Mouse (Mus musculus) C2C12 (cell line): ENCODE results near the gene Hpn. TPM values are rescaled to one million over a fixed set of nuclear protein-coding genes. Genes with fewer than 3 reads are reported as not detected.
A peak's percentile ranks its signal among the peaks of the same experiment; 100 is the strongest.

Experiments
- H3K27me3 ChIP-seq: one replicate; pipeline ENCODE4 v1.6.1; 2011; ENCODE audit not compliant: control insufficient read depth, insufficient read depth, insufficient read length
- H3K36me3 ChIP-seq: one replicate; pipeline ENCODE4 v1.6.1; 2011; ENCODE audit not compliant: control insufficient read depth, insufficient read depth
- H3K4me3 ChIP-seq: one replicate; pipeline ENCODE4 v1.5.1; 2011; ENCODE audit warnings: mild to moderate bottlenecking, control low read depth; ENCODE audit not compliant: poor library complexity, insufficient read depth, severe bottlenecking
- H3K79me2 ChIP-seq: one replicate; pipeline ENCODE4 v1.6.1; 2011; ENCODE audit not compliant: control insufficient read depth, insufficient read depth
- H3K79me3 ChIP-seq: one replicate; pipeline ENCODE4 v1.6.1; 2011; ENCODE audit warnings: low read depth, control low read depth
- H3ac ChIP-seq: one replicate; pipeline ENCODE3; 2011; ENCODE audit warnings: low read depth; ENCODE audit not compliant: control insufficient read depth, insufficient read length
- CEBPB ChIP-seq: IDR thresholded peaks from one replicate; pipeline ENCODE4 v1.6.1; 2011; ENCODE audit warnings: low read depth, mild to moderate bottlenecking, control low read depth, moderate library complexity
- CTCF ChIP-seq: IDR thresholded peaks from one replicate; pipeline ENCODE4 v1.5.1; 2011; ENCODE audit not compliant: control insufficient read depth, insufficient read depth, insufficient read length
- FOSL1 ChIP-seq: IDR thresholded peaks from one replicate; pipeline ENCODE4 v1.8.0; 2011; ENCODE audit warnings: mild to moderate bottlenecking, low read length; ENCODE audit not compliant: poor library complexity, insufficient read depth, severe bottlenecking
- MAX ChIP-seq: IDR thresholded peaks from one replicate; pipeline ENCODE4 v1.6.1; 2011; ENCODE audit warnings: mild to moderate bottlenecking, control low read depth
- MYOD1 ChIP-seq: IDR thresholded peaks from one replicate; pipeline ENCODE4 v1.6.1; 2011; ENCODE audit warnings: low read depth; ENCODE audit not compliant: control insufficient read depth, insufficient read length
- MYOG ChIP-seq: IDR thresholded peaks from one replicate; pipeline ENCODE4 v1.6.1; 2011; ENCODE audit not compliant: control insufficient read depth, insufficient read length; ENCODE audit errors: extremely low read depth
- USF1 ChIP-seq: IDR thresholded peaks from one replicate; pipeline ENCODE4 v1.6.1; 2011; ENCODE audit warnings: low read depth, mild to moderate bottlenecking, control low read depth, moderate library complexity
- polyA plus RNA-seq: library from polyadenylated mRNA; unstranded; fragments of >200 nt; fragmentation: generic; extraction: Trizol; gene quantifications from one replicate; pipeline ENCODE4 v1.2.1, GENCODE M21; 2012; ENCODE audit warnings: missing spikeins

The Hpn gene
- polyA plus RNA-seq, 1 experiment = not detected

DNA sequence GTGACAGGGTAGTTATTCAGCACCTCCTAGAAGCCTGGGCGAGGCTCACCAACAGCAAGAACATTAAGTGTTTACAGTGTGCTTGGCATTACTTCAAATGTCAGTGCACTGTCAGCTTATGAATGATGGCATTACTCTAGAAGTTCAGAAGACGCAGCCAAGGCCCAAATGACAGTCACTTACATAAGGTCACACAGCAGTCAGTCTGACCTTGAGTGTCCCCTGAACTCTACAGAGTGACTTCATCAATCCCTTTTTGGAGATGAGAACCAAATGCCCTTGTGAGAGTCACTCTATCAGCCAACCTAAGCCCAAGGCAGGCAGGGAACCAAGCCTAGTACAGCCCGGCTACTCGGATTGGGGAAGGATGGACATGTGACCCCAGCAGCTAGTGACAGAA is 16.8 kb upstream of the Hpn start:
- Histone ChIP-seq H3K79me3 (no peaks in the 10 kb centered on the region), H3K4me3 (no peak overlapping the region), H3K27me3 (no peaks in the 10 kb centered on the region), H3ac (no peak overlapping the region), H3K79me2 (no peaks in the 10 kb centered on the region), H3K36me3 (peaks cover 11% of the 10 kb centered on the region)
- TF ChIP-seq CEBPB (no peak), CTCF (no peak), MYOD1 (no peak), MAX (no peak), USF1 (no peak), MYOG (no peak), FOSL1 (no peak)

- peaks cover 9% of the 10 kb centered on the region for H3K36me3 ChIP-seq
These were observed 15.8 kb upstream of the Hpn start for GRCm38 (mm10) chr7:31130841-31131240.

DNA sequence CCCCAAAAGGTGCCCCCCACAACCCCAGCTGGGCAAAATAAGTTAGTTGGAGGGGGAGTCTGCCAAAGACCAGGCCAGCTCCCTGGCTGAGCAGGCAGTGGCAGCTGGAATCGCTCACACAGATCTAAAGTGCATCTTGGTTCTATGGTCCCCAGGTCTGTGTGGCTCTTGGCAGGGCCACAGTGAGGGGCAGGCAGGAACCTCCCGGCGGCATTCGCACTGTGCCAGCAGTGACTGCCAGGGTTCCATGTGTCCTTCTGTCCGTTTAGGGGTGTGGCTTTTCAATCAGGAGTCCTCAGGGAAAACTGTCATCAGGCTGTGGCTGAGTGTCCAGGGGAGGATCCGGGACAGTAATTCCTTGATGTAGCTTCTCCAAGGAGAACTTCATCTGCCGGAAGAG is 15.1 kb upstream of the Hpn start:
- no peak for TF ChIP-seq MYOG
- TF ChIP-seq MAX = no peak
- TF ChIP-seq FOSL1 = no peak
- no peak for TF ChIP-seq MYOD1
- TF ChIP-seq USF1 = no peak
- TF ChIP-seq CTCF = no peak
- no peak for TF ChIP-seq CEBPB
- Histone ChIP-seq H3K36me3 (peaks cover 9% of the 10 kb centered on the region), H3ac (no peak overlapping the region), H3K79me2 (no peaks in the 10 kb centered on the region), H3K79me3 (no peaks in the 10 kb centered on the region), H3K4me3 (no peak overlapping the region), H3K27me3 (peaks cover 7% of the 10 kb centered on the region)

More at GRCm38 (mm10) chr7:31130841-31131240, 15.8 kb upstream of the Hpn start:
- Histone ChIP-seq H3ac (no peak overlapping the region), H3K79me2 (no peaks in the 10 kb centered on the region), H3K79me3 (no peaks in the 10 kb centered on the region), H3K4me3 (no peak overlapping the region), H3K27me3 (peaks cover 6% of the 10 kb centered on the region)
- no peak for TF ChIP-seq MAX
- peak; percentile 41 for TF ChIP-seq CTCF

- no peak overlapping the region for H3ac ChIP-seq
- no peak overlapping the region for H3K4me3 ChIP-seq
- H3K27me3 ChIP-seq = peaks cover 11% of the 10 kb centered on the region
- H3K79me2 ChIP-seq = no peaks in the 10 kb centered on the region
- TF ChIP-seq MYOD1 (no peak), CEBPB (no peak), FOSL1 (no peak), MAX (no peak), CTCF (no peak)
- H3K79me3 ChIP-seq = no peaks in the 10 kb centered on the region
- H3K36me3 ChIP-seq = peaks cover 9% of the 10 kb centered on the region
These were observed 13.1 kb upstream of the Hpn start for GRCm38 (mm10) chr7:31128157-31128705.

GRCm38 (mm10) chr7:31126851-31127724 is 12.0 kb upstream of the Hpn start, which contains the start of gene Scn1b:
Scn1b (minus strand) TSS chr7:31127003.
- H3K27me3 ChIP-seq = peaks cover 11% of the 10 kb centered on the region
- H3K4me3 ChIP-seq = peak within 1 kb of the TSS; percentile 25
- H3K79me2 ChIP-seq = no peaks in the 10 kb centered on the region
- TF ChIP-seq MAX (no peak), MYOD1 (no peak), MYOG (no peak), CEBPB (no peak)
- H3K79me3 ChIP-seq = no peaks in the 10 kb centered on the region
- peaks cover 2% of the 10 kb centered on the region for H3K36me3 ChIP-seq
- peak within 1 kb of the TSS; percentile 80 for H3ac ChIP-seq

GRCm38 (mm10) chr7:31126211-31126751 is 11.2 kb upstream of the Hpn start:
- no peaks in the 10 kb centered on the region for H3K79me2 ChIP-seq
- peaks cover 11% of the 10 kb centered on the region for H3K27me3 ChIP-seq
- H3K79me3 ChIP-seq = no peaks in the 10 kb centered on the region
- H3K36me3 ChIP-seq = no peaks in the 10 kb centered on the region
- H3K4me3 ChIP-seq = peak overlapping the region; percentile 25
- TF ChIP-seq CTCF = no peak
- TF ChIP-seq MYOG = no peak
- no peak for TF ChIP-seq CEBPB
- TF ChIP-seq USF1 = no peak
- TF ChIP-seq MYOD1 = no peak
- no peak for TF ChIP-seq FOSL1
- TF ChIP-seq MAX = no peak
- peak overlapping the region; percentile 80 for H3ac ChIP-seq
